ENCODE assay signal across 16 mouse cellular contexts in the genomic region with DNA sequence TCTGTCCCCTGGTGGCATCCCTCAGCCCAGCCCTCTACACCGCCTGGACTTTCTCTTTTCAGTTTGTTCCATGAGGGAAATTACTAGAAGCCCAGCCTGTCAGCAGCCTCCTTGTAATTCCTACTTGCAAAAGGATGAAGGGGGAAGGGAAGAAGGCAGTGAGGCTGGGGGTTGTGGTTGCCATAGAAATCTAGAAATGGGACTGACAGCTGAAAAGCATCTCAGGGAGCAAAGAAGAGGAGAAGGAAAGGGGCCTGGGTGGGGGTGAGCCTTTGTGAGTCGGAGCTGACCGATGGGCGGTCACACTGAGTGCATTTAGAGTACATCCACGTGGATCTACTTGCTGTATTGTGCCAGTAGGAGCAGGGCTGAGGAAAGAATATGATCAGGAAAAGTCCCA. TPM values are rescaled to one million over a fixed set of nuclear protein-coding genes. Genes with fewer than 3 reads are reported as not detected.
DNase-seq lines count a peak whose midpoint lies in the region; ATAC-seq and TF ChIP-seq lines count a peak whose summit lies in the region.
"Had no signal": no experiment of that assay in that cellular context is flagged by ENCODE, and none has a peak within 500 bp of the region (broad histone marks: within the 10 kb centered on the region; RNA-seq: fewer than 3 reads in every experiment).

No protein-coding gene starts in this region.

- DNase-seq in brain, embryonic 14.5 days (ENCODE audit: low read depth), result peak; percentile 91
- DNase-seq in embryo, embryonic 9.5 days (ENCODE audit: extremely low spot score), result peak; percentile 29
- peak; percentile 54 for DNase-seq in hindbrain, embryonic 11.5 days (ENCODE audit: low spot score)
- DNase-seq in midbrain, embryonic 14.5 days, result peak; percentile 70
- no peak for DNase-seq in kidney, adult 8-10 months
- no peak for DNase-seq in liver, postnatal 0 days
- DNase-seq in testis, postnatal 14 days (ENCODE audit: low spot score), result no peak
- DNase-seq: adrenal gland, adult 8-10 months; lung, postnatal 10 days; thymus, postnatal 4 days had no signal

- H3K4me1 ChIP-seq in hindbrain, embryonic 11.5 days (replicated peaks; ENCODE audit: control insufficient read depth, insufficient read depth, low read length), result peaks cover 11% of the 10 kb centered on the region
- H3K4me1 ChIP-seq in midbrain, embryonic 14.5 days (ENCODE audit: control insufficient read depth, insufficient read depth, low read length), result peaks cover 38% of the 10 kb centered on the region
- no peaks in the 10 kb centered on the region for H3K4me1 ChIP-seq in liver, postnatal 0 days (ENCODE audit: insufficient read depth)
- H3K4me1 ChIP-seq: heart, embryonic 12.5 days had no signal

- peak; percentile 84 for ATAC-seq in hindbrain, embryonic 11.5 days (ENCODE audit: low FRiP score)
- peak; percentile 57; the same call in 1 of the 2 replicates for ATAC-seq in midbrain, embryonic 14.5 days (ENCODE audit: low FRiP score, low TSS enrichment)
- no peak for ATAC-seq in liver, postnatal 0 days
- ATAC-seq: inflammation-experienced regulatory T-cells, adult 6 months; Patski had no signal

- H3K9me3 ChIP-seq in hindbrain, embryonic 11.5 days (ENCODE audit: control insufficient read depth, low read length), result no peaks in the 10 kb centered on the region
- no peaks in the 10 kb centered on the region for H3K9me3 ChIP-seq in midbrain, embryonic 14.5 days (ENCODE audit: control insufficient read depth, low read length)
- H3K9me3 ChIP-seq in liver, postnatal 0 days (ENCODE audit: low read length), result no peaks in the 10 kb centered on the region
- H3K9me3 ChIP-seq: embryonic facial prominence, embryonic 13.5 days; heart, embryonic 12.5 days had no signal

- TF ChIP-seq CTCF in brain, embryonic 14.5 days (IDR thresholded peaks at IDR 0.05; ENCODE audit: borderline replicate concordance, extremely low read depth, insufficient read depth, insufficient read length), result no peak
- no peak for TF ChIP-seq CTCF in liver, postnatal 0 days (IDR thresholded peaks at IDR 0.05; ENCODE audit: low read depth)

- TF ChIP-seq POLR2A in brain, embryonic 14.5 days (IDR thresholded peaks at IDR 0.05; ENCODE audit: borderline replicate concordance, extremely low read depth, insufficient read depth, insufficient read length, poor library complexity, severe bottlenecking), result no peak

- H3K27ac ChIP-seq in hindbrain, embryonic 11.5 days (ENCODE audit: low read depth, low read length), result no peak overlapping the region
- H3K27ac ChIP-seq in midbrain, embryonic 14.5 days (replicated peaks; ENCODE audit: low read depth, low read length), result peak overlapping the region; percentile 75
- H3K27ac ChIP-seq in liver, postnatal 0 days (ENCODE audit: low read depth), result no peak overlapping the region
- H3K27ac ChIP-seq: embryonic facial prominence, embryonic 13.5 days; kidney, postnatal 0 days had no signal

- TF ChIP-seq EP300 in liver, postnatal 0 days (IDR thresholded peaks at IDR 0.05; ENCODE audit: low read depth), result no peak

- no peak overlapping the region for H3K4me2 ChIP-seq in hindbrain, embryonic 11.5 days (replicated peaks; ENCODE audit: low read depth, low read length)
- H3K4me2 ChIP-seq in midbrain, embryonic 14.5 days (ENCODE audit: low read length), result no peak overlapping the region
- H3K4me2 ChIP-seq in liver, postnatal 0 days (ENCODE audit: low read depth, low read length), result no peak overlapping the region
- H3K4me2 ChIP-seq: embryonic facial prominence, embryonic 13.5 days; heart, embryonic 12.5 days had no signal

- no peak overlapping the region for H3K4me3 ChIP-seq in hindbrain, embryonic 11.5 days (ENCODE audit: low read depth, low read length)
- no peak overlapping the region for H3K4me3 ChIP-seq in midbrain, embryonic 14.5 days (replicated peaks; ENCODE audit: low read depth, low read length)
- H3K4me3 ChIP-seq in liver, postnatal 0 days (ENCODE audit: low read depth, low read length), result no peak overlapping the region
- H3K4me3 ChIP-seq: embryonic facial prominence, embryonic 13.5 days; heart, embryonic 12.5 days had no signal

- H3K9ac ChIP-seq in hindbrain, embryonic 11.5 days (ENCODE audit: low read depth, low read length), result no peak overlapping the region
- H3K9ac ChIP-seq in midbrain, embryonic 14.5 days (replicated peaks; ENCODE audit: low read length), result no peak overlapping the region
- no peak overlapping the region for H3K9ac ChIP-seq in liver, postnatal 0 days (replicated peaks)
- H3K9ac ChIP-seq: embryonic facial prominence, embryonic 13.5 days; heart, embryonic 12.5 days had no signal

- WGBS in hindbrain, embryonic 11.5 days, result 25% methylated on average over 5 of the region's 5 CpGs
- 7% methylated on average over 5 of the region's 5 CpGs for WGBS in midbrain, embryonic 14.5 days
- WGBS in liver, postnatal 0 days (ENCODE audit: insufficient replicate concordance), result 74% methylated on average over 5 of the region's 5 CpGs

- H3K27me3 ChIP-seq in hindbrain, embryonic 11.5 days (ENCODE audit: control insufficient read depth, insufficient read depth, low read length), result no peaks in the 10 kb centered on the region
- H3K27me3 ChIP-seq in midbrain, embryonic 14.5 days (ENCODE audit: control insufficient read depth, insufficient read depth, low read length), result no peaks in the 10 kb centered on the region
- H3K27me3 ChIP-seq in liver, postnatal 0 days (ENCODE audit: insufficient read depth, low read length), result no peaks in the 10 kb centered on the region
- H3K27me3 ChIP-seq: embryonic facial prominence, embryonic 13.5 days; heart, embryonic 12.5 days; Patski had no signal

- no peaks in the 10 kb centered on the region for H3K36me3 ChIP-seq in hindbrain, embryonic 11.5 days (ENCODE audit: control insufficient read depth, insufficient read depth, low read length)
- H3K36me3 ChIP-seq in midbrain, embryonic 14.5 days (ENCODE audit: control insufficient read depth, insufficient read depth, low read length), result no peaks in the 10 kb centered on the region
- no peaks in the 10 kb centered on the region for H3K36me3 ChIP-seq in liver, postnatal 0 days (replicated peaks; ENCODE audit: insufficient read depth, low read length)
- H3K36me3 ChIP-seq: embryonic facial prominence, embryonic 13.5 days; heart, embryonic 12.5 days had no signal

RNA-seq across cellular contexts. Expression of gene 9630041A04Rik, which starts 47.2 kb away (rescaled TPM):
- not detected in 2 replicates for polyA plus RNA-seq in brain, embryonic 14.5 days (2012; rRNA removed)
- polyA plus RNA-seq in hindbrain, embryonic 11.5 days (2014; fragmentation: Nextera tagmentation; extraction: Ambion mirVana), result 0.28 TPM in 1 of 2 replicates, not detected in the other
- polyA plus RNA-seq in midbrain, embryonic 14.5 days (2014; fragmentation: Nextera tagmentation; extraction: Ambion mirVana), result 0.42 and 0.69 TPM in 2 replicates
- polyA plus RNA-seq in liver, postnatal 0 days (2015; fragmentation: Nextera tagmentation; extraction: Ambion mirVana), result not detected in 2 replicates
- polyA plus RNA-seq: embryonic facial prominence, embryonic 13.5 days; heart, embryonic 12.5 days; inflammation-experienced regulatory T-cells, adult 6 months; kidney, postnatal 0 days; limb, embryonic 14.5 days; Patski had no signal

Comparison
In these comparisons a context has a peak if more than half of its experiments do, and no peak if none do; other contexts are left out.
1. DNase-seq: peak in brain, embryonic 14.5 days (single experiment), embryo, embryonic 9.5 days (single experiment), hindbrain, embryonic 11.5 days (single experiment) and midbrain, embryonic 14.5 days (single experiment); none in kidney, adult 8-10 months (0 of 2), liver, postnatal 0 days (single experiment) and testis, postnatal 14 days (single experiment).